Mouse (Mus musculus) cerebellum, adult 2 months (tissue): ENCODE data around the gene Socs5. TPM values are rescaled to one million over a fixed set of nuclear protein-coding genes. Genes with fewer than 3 reads are reported as not detected.

Experiments used
- DNase-seq, 2 experiments: peaks; one replicate each; pipeline ENCODE4 v3.0.0; 2021
- H3K27ac ChIP-seq: fragments of 200-500 bp; 2 replicates; pipeline ENCODE4 v1.5.1; 2012; ENCODE audit warnings: low read length, control low read depth, inconsistent platforms; ENCODE audit not compliant: insufficient read depth
- H3K27me3 ChIP-seq: fragments of 200-500 bp; 2 replicates; pipeline ENCODE4 v1.6.1; 2012; ENCODE audit warnings: inconsistent platforms, mild to moderate bottlenecking, low read length, moderate library complexity; ENCODE audit not compliant: control insufficient read depth, insufficient read depth
- H3K4me1 ChIP-seq: fragments of 200-500 bp; 2 replicates; pipeline ENCODE4 v1.6.1; 2011; ENCODE audit warnings: low read length; ENCODE audit not compliant: control insufficient read depth, insufficient read depth
- H3K4me3 ChIP-seq: fragments of 200-500 bp; replicated peaks from 2 replicates; pipeline ENCODE3; 2011; ENCODE audit warnings: mild to moderate bottlenecking, low read depth, low read length, control low read depth; ENCODE audit not compliant: insufficient read depth
- CTCF ChIP-seq: fragments of 200-500 bp; IDR thresholded peaks from 2 replicates; pipeline ENCODE4 v1.5.1; 2011; ENCODE audit warnings: low read depth, mild to moderate bottlenecking, control low read depth, low read length, moderate library complexity, borderline replicate concordance; ENCODE audit not compliant: insufficient read depth
- POLR2A ChIP-seq: fragments of 200-500 bp; IDR thresholded peaks from 2 replicates; pipeline ENCODE4 v1.6.1; 2011; ENCODE audit warnings: low read length, control low read depth, borderline replicate concordance; ENCODE audit not compliant: insufficient read depth
- WGBS: fragments of 180-500 bp; shearing (Covaris S2); methylation state at CpG from one replicate; pipeline ENCODE4 v1.1.7; 2018; 5-methylcytosine and 5-hydroxymethylcytosine counted together
- polyA plus RNA-seq: library from polyadenylated mRNA; depleted of rRNA; stranded (reverse); fragments of >200 nt; gene quantifications from 2 replicates; pipeline ENCODE4 v1.2.3, GENCODE M21; 2012; rRNA removed

The Socs5 gene
- polyA plus RNA-seq, 1 experiment = 57.6 TPM

- Histone ChIP-seq H3K27ac (no peak overlapping the region), H3K4me1 (peaks cover 5% of the 10 kb centered on the region), H3K27me3 (no peaks in the 10 kb centered on the region), H3K4me3 (no peak overlapping the region)
- TF ChIP-seq CTCF = no peak
- 62% methylated on average over 9 of the region's 9 CpGs for WGBS
- DNase-seq = no peak
Measured at GRCm38 (mm10) chr17:87174651-87175331, 67.3 kb downstream of the Socs5 start.

GRCm38 (mm10) chr17:87176066-87177012 is 68.9 kb downstream of the Socs5 start:
- TF ChIP-seq CTCF (no peak), POLR2A (no peak)
- no peak for DNase-seq
- peaks cover 5% of the 10 kb centered on the region for H3K4me1 ChIP-seq
- 79% methylated on average over 17 of the region's 17 CpGs for WGBS
- H3K27me3 ChIP-seq = no peaks in the 10 kb centered on the region
- no peak overlapping the region for H3K27ac ChIP-seq
- no peak overlapping the region for H3K4me3 ChIP-seq

GRCm38 (mm10) chr17:87178596-87179590 is 71.4 kb downstream of the Socs5 start:
- Histone ChIP-seq H3K4me1 (peaks cover 5% of the 10 kb centered on the region), H3K27me3 (no peaks in the 10 kb centered on the region), H3K4me3 (no peak overlapping the region), H3K27ac (no peak overlapping the region)
- TF ChIP-seq CTCF (no peak; the same call in 1 of the 2 replicates), POLR2A (no peak)
- peak; percentile 65 to 76 for DNase-seq
- 19% methylated on average over 16 of the region's 16 CpGs for WGBS

GRCm38 (mm10) chr17:87179939-87180550 is 72.6 kb downstream of the Socs5 start:
- H3K4me1 ChIP-seq = peaks cover 5% of the 10 kb centered on the region
- no peaks in the 10 kb centered on the region for H3K27me3 ChIP-seq
- no peak overlapping the region for H3K4me3 ChIP-seq
- 97% methylated on average over 9 of the region's 9 CpGs for WGBS
- no peak overlapping the region for H3K27ac ChIP-seq
- DNase-seq = no peak
- TF ChIP-seq POLR2A (no peak), CTCF (no peak)

GRCm38 (mm10) chr17:87181683-87182346 is 74.3 kb downstream of the Socs5 start:
- Histone ChIP-seq H3K4me3 (no peak overlapping the region), H3K27me3 (no peaks in the 10 kb centered on the region), H3K4me1 (peaks cover 5% of the 10 kb centered on the region), H3K27ac (no peak overlapping the region)
- DNase-seq = no peak
- 93% methylated on average over 8 of the region's 8 CpGs for WGBS
- TF ChIP-seq POLR2A (no peak), CTCF (no peak)

- WGBS = 28% methylated on average over 11 of the region's 11 CpGs
- no peak overlapping the region for H3K27ac ChIP-seq
- no peak for DNase-seq
- no peaks in the 10 kb centered on the region for H3K27me3 ChIP-seq
- no peaks in the 10 kb centered on the region; the same call in 1 of the 2 replicates for H3K4me1 ChIP-seq
- TF ChIP-seq POLR2A (no peak), CTCF (no peak)
- no peak overlapping the region for H3K4me3 ChIP-seq
Measured at GRCm38 (mm10) chr17:87185461-87186066, 78.1 kb downstream of the Socs5 start.

GRCm38 (mm10) chr17:87187005-87187404 is 79.5 kb downstream of the Socs5 start:
- no peak for DNase-seq
- no peak overlapping the region for H3K27ac ChIP-seq
- no peaks in the 10 kb centered on the region; the same call in 1 of the 2 replicates for H3K4me1 ChIP-seq
- WGBS = 85% methylated on average over 17 of the region's 17 CpGs
- TF ChIP-seq CTCF (no peak), POLR2A (no peak)
- no peak overlapping the region for H3K4me3 ChIP-seq
- H3K27me3 ChIP-seq = no peaks in the 10 kb centered on the region

Other genes with a start within 250 kb of the Socs5 start
- not detected in 2 replicates for gene Tmem247, start 190.3 kb upstream of the Socs5 start, polyA plus RNA-seq
- 0.22 TPM in 1 of 2 replicates, not detected in the other for gene Atp6v1e2, start 159.8 kb upstream of the Socs5 start, polyA plus RNA-seq
- gene Rhoq, start 144.6 kb upstream of the Socs5 start, polyA plus RNA-seq = 42.5 and 47.1 TPM in 2 replicates
- gene Pigf, start 82.3 kb upstream of the Socs5 start, polyA plus RNA-seq = 18.2 and 19.6 TPM in 2 replicates
- gene Cript, start 82.1 kb upstream of the Socs5 start, polyA plus RNA-seq = 77.0 and 86.6 TPM in 2 replicates
- 59.6 and 64.8 TPM in 2 replicates for gene Mcfd2, start 158.3 kb downstream of the Socs5 start, polyA plus RNA-seq
- 5.9 and 6.3 TPM in 2 replicates for gene Ttc7, start 175.2 kb downstream of the Socs5 start, polyA plus RNA-seq